Mouse (Mus musculus): ENCODE results near the gene Rrp1. TPM values are rescaled to one million over a fixed set of nuclear protein-coding genes. Genes with fewer than 3 reads are reported as not detected.

Gene Rrp1
- polyA plus RNA-seq, 1 experiment from 2014 or later: 354 TPM

DNA sequence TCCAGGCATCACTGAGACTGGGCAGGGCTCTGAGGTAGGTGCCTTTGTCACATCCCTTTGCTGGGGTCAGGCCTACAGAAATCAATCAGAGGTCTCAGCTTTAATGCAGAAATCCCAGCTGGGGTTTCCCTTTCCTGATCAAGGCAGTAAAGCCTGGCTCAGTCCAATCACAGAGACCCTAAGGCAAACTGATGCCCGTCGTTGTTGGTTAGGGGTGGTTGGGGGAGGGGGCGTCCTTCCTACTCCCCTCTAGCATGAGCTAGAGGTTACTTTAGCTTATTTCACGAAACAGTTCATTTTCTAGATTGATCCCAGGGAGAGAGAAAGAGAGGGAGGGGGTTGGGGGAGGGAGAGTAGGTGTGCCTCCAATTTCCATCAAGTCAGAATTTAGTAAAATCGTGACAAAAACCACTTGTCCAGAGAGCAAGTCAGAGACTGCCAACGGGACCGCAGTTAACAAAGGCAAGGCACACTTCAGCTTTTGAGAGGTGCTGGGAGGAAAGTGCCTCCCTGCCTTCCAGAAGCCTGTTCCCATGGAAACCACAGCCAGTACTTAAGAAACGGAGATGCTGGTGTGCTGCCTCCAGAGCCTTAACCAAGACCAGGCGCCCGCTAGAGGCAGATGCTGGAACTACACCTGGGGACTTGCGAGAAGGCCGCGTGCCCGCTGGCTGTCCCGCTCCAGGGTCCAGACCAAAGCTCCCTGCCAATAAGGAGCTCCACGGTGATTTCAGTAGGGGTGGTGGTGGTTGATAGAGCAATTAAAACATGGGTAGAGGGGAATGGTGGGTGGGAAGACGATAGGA is 16.8 kb downstream of the Rrp1 start:
- Histone ChIP-seq H3K27ac (peak overlapping the region; percentile 49), H3K9ac (0 out of 2 replicates have a peak overlapping the region, but pooled peaks have one; percentile 28), H3K27me3 (peaks cover 16% of the 10 kb centered on the region), H3K36me3 (ENCODE audit: poor library complexity, severe bottlenecking) (peaks cover 22% of the 10 kb centered on the region), H3K9me3 (replicated peaks) (no peaks in the 10 kb centered on the region), H3K4me2 (peak overlapping the region; percentile 47), H3K4me3 (peak overlapping the region; percentile 14; the same call in 1 of the 2 replicates), H3K4me1 (peaks cover 20% of the 10 kb centered on the region)
- peak; percentile 90 for ATAC-seq
- WGBS: 2% methylated on average over 17 of the region's 17 CpGs

DNA sequence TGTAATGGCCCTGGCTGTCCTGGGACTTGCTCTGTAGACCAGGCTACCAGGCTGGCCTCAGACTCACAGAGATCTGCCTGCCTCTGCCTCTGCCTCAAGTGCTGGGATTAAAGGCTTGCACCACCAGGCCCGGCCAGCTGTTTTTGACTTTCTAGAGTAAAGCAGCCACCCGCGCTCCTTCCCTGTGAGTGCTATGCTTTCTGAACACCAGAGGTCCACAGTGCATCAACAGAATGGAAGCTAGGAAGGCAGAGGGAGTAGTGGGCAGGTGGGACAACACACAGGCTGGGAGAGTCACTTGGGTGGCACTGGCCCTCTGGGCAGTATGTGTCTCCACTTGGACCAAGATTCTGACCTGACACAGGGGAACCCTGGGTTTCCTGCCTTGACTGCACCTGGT is 17.5 kb downstream of the Rrp1 start:
- Histone ChIP-seq H3K9me3 (replicated peaks) (no peaks in the 10 kb centered on the region), H3K36me3 (ENCODE audit: poor library complexity, severe bottlenecking) (peaks cover 15% of the 10 kb centered on the region), H3K4me2 (no peak overlapping the region), H3K27ac (peak overlapping the region; percentile 49; the same call in 1 of the 2 replicates), H3K9ac (no peak overlapping the region), H3K4me3 (no peak overlapping the region), H3K4me1 (peaks cover 20% of the 10 kb centered on the region), H3K27me3 (peaks cover 23% of the 10 kb centered on the region)
- WGBS: 79% methylated on average over 3 of the region's 3 CpGs
- no peak; the same call in 1 of the 2 replicates for ATAC-seq

DNA sequence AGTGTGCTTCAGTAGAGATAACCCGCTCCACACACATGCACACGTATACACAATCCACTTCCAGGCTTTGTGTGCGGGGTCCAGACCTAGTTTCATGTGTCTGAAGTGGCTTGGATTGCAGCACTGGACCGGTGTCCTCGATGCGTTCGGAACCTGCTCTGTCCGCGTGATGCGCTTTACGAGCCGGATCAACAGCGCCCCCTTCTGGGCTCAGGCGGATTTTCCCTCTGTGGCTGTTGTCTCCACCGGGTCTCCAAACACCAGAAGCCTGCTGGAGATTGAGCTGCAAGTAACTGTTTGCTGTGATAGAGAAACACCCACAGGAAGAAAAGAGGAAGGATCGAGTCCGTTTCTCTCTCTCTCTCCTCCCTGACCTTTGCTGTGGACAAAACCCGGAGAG is 20.8 kb downstream of the Rrp1 start:
- 0 out of 2 replicates have a peak overlapping the region, but pooled peaks have one; percentile 12 for H3K4me2 ChIP-seq
- no peak overlapping the region for H3K4me3 ChIP-seq
- no peak for ATAC-seq
- no peak overlapping the region for H3K9ac ChIP-seq
- no peaks in the 10 kb centered on the region for H3K36me3 ChIP-seq (ENCODE audit: poor library complexity, severe bottlenecking)
- WGBS: 3% methylated on average over 18 of the region's 18 CpGs
- peaks cover 13% of the 10 kb centered on the region for H3K4me1 ChIP-seq
- H3K27me3 ChIP-seq: peaks cover 40% of the 10 kb centered on the region
- H3K9me3 ChIP-seq (replicated peaks): no peaks in the 10 kb centered on the region
- no peak overlapping the region for H3K27ac ChIP-seq

DNA sequence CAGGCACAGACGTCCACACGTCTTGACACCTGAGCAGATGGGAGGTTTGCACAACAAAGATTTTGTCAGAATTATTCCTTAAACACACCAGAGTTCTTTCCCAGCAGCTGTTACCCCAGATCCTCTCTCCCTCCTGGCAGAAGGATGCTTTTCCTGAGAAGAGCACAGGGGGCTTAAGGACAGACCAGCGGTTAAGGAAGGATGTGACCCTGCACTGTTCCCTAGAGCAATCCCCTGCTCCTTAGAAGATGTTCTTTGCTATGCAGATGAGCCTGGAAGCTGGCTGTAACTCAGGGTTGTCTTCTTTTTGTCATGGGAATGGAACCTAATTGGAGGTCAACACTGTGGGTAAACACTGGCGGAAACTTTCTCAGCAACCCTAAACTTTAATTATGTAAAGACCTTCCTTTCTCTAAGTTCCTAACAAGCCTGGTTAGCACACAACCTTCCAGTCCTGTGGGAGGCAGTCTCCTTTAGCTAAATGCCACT is 21.8 kb downstream of the Rrp1 start:
- peaks cover 40% of the 10 kb centered on the region for H3K27me3 ChIP-seq
- WGBS: 12% methylated on average over 4 of the region's 4 CpGs
- H3K36me3 ChIP-seq (ENCODE audit: poor library complexity, severe bottlenecking): no peaks in the 10 kb centered on the region
- no peak for ATAC-seq
- H3K27ac ChIP-seq: no peak overlapping the region
- peaks cover 8% of the 10 kb centered on the region for H3K4me1 ChIP-seq
- H3K9ac ChIP-seq: no peak overlapping the region
- H3K9me3 ChIP-seq (replicated peaks): no peaks in the 10 kb centered on the region
- no peak overlapping the region for H3K4me3 ChIP-seq
- no peak overlapping the region for H3K4me2 ChIP-seq

DNA sequence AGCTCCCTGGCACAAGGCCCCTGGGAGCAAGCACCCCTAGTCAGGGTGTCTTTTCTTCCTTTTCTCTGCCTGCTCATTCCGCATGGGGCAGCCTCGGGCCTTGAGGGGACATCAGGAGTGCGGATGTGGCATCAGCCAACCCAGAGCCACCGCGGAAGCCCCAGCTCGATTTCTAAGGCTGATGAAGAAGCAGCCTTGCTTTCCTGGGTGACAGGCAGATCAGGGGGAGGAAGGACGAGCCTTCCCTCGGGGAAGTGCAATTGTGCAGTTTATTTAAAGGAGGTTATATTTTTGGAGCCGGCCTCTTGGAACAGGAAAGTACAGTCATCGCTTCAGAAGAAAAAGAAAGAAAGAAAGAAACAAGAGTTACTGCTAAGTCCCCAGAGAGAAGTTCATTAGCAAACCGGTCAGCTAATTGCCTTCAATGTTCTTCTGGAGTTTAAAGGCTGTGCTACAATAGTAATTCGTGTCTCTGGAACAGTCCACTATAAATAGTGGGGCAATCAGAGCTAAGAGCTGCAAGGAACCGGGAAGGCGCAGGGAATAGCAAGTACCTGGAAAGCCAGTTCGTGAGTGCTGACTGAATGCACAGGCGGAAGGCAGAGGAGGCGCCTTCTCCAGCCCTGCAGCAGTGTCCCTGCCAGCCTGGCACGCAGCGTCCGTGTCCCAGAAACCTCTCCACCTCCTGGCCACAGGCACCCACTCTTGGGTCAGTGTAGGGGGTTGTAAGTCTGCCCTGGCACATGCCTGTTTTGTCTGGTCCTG is 24.4 kb downstream of the Rrp1 start:
- H3K4me3 ChIP-seq: no peak overlapping the region
- 51% methylated on average over 20 of the region's 20 CpGs for WGBS
- ATAC-seq: no peak

DNA sequence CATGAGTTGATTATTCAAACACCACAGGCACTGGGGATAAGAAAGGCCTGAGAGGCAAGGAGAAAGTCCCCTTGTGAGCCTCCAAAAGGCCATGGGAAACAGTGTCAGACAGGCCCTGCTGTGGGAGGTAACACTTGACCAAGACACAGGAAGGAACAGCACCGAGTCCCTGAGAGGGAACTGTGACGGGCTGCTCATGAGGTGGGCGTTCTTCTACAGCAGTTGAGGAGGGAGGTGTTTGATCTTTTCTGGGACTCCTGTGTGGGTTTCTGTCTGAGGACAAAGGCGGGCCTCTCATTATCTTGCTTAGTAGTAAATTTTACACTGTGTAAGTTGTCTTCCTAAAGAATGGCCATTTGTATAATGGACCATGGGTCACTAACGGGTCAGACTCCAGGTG is 27.3 kb downstream of the Rrp1 start:
- H3K36me3 ChIP-seq (ENCODE audit: poor library complexity, severe bottlenecking): no peaks in the 10 kb centered on the region
- H3K27ac ChIP-seq: no peak overlapping the region
- H3K4me3 ChIP-seq: no peak overlapping the region
- no peaks in the 10 kb centered on the region for H3K4me1 ChIP-seq
- H3K9me3 ChIP-seq (replicated peaks): no peaks in the 10 kb centered on the region
- ATAC-seq: no peak
- no peak overlapping the region for H3K4me2 ChIP-seq
- WGBS: 83% methylated on average over 5 of the region's 5 CpGs
- peaks cover 18% of the 10 kb centered on the region for H3K27me3 ChIP-seq
- no peak overlapping the region for H3K9ac ChIP-seq

More for the DNA sequence above, 24.4 kb downstream of the Rrp1 start:
- no peaks in the 10 kb centered on the region for H3K9me3 ChIP-seq (replicated peaks)
- H3K9ac ChIP-seq: no peak overlapping the region
- no peak overlapping the region for H3K27ac ChIP-seq
- peaks cover 40% of the 10 kb centered on the region for H3K27me3 ChIP-seq
- H3K4me2 ChIP-seq: no peak overlapping the region
- no peaks in the 10 kb centered on the region for H3K36me3 ChIP-seq (ENCODE audit: poor library complexity, severe bottlenecking)
- 0 out of 2 replicates have a peak, but pooled peaks cover 2% of the 10 kb centered on the region for H3K4me1 ChIP-seq

DNA sequence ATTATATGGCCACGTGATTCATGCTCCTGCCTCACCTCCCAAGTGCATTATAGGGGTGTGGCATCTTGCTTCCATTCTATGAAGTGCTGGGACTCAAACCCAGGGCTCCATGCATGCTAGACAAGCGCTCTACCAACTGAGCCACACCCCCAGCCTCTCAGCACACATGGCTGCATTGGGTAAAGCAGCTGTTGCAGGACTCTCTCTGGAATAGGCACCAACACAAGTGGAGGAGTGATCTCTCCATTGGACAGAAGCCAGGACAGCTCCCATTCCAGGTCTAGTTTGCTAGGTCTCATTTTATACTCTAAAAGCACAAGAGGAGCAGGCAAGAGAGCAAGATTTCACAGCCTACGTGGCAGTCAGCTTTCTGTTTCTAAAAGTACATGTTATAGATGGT is 29.3 kb downstream of the Rrp1 start:
- no peaks in the 10 kb centered on the region for H3K27me3 ChIP-seq
- 77% methylated on average over 3 of the region's 3 CpGs for WGBS
- no peak for ATAC-seq
- no peaks in the 10 kb centered on the region for H3K9me3 ChIP-seq (replicated peaks)
- H3K4me3 ChIP-seq: no peak overlapping the region
- H3K27ac ChIP-seq: no peak overlapping the region
- no peak overlapping the region for H3K4me2 ChIP-seq
- no peaks in the 10 kb centered on the region for H3K36me3 ChIP-seq (ENCODE audit: poor library complexity, severe bottlenecking)
- H3K9ac ChIP-seq: no peak overlapping the region
- no peaks in the 10 kb centered on the region for H3K4me1 ChIP-seq

DNA sequence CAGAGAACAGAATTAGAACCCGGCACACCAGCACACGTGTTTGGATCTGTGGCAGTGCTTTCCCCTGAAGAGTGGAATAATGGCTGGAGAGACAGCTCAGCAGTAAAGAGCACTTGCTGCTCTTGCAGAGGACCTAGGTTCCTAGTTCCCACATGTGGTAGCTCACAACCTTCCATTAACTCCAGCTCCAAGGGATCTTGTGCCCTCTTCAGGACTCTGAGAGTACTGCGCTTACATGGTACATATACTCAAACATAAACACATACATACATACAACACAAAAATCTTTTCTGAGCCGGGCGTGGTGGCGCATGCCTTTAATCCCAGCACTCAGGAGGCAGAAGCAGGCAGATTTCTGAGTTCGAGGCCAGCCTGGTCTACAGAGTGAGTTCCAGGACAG is 34.3 kb downstream of the Rrp1 start:
- no peak overlapping the region for H3K4me2 ChIP-seq
- 96% methylated on average over 7 of the region's 7 CpGs for WGBS
- no peaks in the 10 kb centered on the region for H3K4me1 ChIP-seq
- no peaks in the 10 kb centered on the region for H3K27me3 ChIP-seq
- H3K9ac ChIP-seq: no peak overlapping the region
- H3K27ac ChIP-seq: no peak overlapping the region
- H3K9me3 ChIP-seq (replicated peaks): no peaks in the 10 kb centered on the region
- H3K4me3 ChIP-seq: no peak overlapping the region
- H3K36me3 ChIP-seq (ENCODE audit: poor library complexity, severe bottlenecking): no peaks in the 10 kb centered on the region
- no peak for ATAC-seq

DNA sequence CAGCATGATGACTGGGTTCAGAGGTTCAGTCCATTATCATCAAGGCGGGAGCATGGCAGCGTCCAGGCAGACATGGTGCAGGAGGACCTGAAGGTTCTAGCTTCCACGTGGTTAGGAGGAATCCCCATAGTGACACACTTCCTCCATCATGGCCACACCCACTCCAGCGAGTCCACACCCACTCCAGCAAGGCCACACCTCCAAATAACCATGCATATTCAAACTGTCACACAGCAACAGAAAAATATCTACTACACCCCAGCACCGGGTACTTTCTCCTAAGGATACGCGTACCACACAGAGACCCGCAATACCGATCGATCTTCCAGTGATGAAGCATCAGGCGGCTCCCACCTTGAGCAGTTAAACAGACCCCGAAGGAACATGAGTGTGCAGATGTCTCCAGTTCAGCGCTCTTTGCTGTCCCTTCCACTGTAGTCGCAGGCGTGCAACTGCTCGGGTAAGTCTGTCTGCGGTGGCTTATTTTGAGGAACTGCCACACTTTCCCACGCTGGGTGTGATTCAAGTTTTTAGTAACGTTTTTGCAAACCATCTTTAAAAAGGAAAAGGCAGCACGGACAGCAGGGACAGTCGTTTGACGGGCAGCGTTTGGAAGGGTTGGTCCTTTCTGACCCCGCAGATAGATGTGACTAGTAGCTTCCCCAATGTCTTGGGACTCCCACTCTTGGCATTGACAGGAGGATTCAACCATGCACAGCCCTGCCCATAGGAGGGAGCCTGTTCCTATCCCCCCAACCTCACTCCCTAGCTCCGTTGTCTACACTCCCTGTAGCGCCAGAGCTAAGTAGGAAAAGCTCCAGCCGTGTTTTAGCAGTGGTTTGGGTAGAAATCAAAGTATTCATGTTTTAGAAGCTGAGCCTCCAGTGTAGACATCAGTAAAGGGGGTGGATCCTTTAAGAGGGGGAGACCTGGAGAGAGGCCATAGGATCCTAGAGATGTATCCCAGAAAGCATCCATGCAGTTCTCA is 39.9 kb downstream of the Rrp1 start:
- Histone ChIP-seq H3K4me1 (no peaks in the 10 kb centered on the region), H3K27me3 (0 out of 2 replicates have a peak, but pooled peaks cover 3% of the 10 kb centered on the region), H3K36me3 (ENCODE audit: poor library complexity, severe bottlenecking) (no peaks in the 10 kb centered on the region), H3K4me2 (no peak overlapping the region), H3K4me3 (no peak overlapping the region), H3K9me3 (replicated peaks) (no peaks in the 10 kb centered on the region), H3K27ac (no peak overlapping the region), H3K9ac (no peak overlapping the region)
- WGBS: 69% methylated on average over 27 of the region's 27 CpGs
- no peak for ATAC-seq

DNA sequence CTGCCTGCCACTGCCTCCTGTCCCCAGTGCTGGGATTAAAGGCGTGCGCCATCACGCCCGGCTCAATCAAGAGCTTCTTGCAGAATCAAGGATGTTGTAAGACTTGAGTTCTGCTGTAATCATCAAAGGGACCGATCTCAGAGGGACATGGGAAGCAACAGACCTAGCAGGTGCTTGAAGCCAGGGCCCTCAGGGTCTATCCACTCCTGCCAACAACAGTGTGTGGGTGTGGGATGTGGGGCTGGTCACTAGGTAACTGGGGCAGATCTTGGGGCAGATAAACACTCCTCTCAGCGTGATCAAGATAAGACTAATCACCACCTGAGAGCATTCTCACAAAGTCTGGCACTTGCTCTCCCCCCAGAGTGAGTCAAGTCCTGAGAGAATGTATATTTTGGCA is 41.1 kb downstream of the Rrp1 start:
- Histone ChIP-seq H3K9ac (no peak overlapping the region), H3K27me3 (0 out of 2 replicates have a peak, but pooled peaks cover 3% of the 10 kb centered on the region), H3K4me1 (peaks cover under 1% of the 10 kb centered on the region; the same call in 1 of the 2 replicates), H3K27ac (no peak overlapping the region), H3K4me2 (no peak overlapping the region), H3K4me3 (no peak overlapping the region), H3K36me3 (ENCODE audit: poor library complexity, severe bottlenecking) (no peaks in the 10 kb centered on the region), H3K9me3 (replicated peaks) (no peaks in the 10 kb centered on the region)
- WGBS: 91% methylated on average over 6 of the region's 6 CpGs
- ATAC-seq: no peak

DNA sequence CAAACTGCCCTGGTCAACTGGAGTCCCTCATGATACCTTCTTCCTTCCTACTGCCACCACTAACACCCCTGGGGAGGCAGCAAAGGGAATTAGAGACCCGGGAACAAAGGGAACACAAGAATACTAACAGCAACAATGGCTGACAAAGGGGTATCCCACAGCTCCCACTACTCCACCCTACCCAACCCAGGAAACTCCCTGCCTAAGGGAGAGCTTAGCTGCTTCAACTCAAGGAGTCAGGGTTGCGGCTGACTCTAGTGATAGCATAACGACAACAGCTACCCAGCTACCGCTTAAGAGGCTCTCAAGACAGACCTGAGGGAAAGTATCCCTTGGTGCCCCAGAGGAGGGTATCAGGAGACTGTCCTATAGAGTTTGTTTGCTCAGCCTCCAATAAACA is 45.3 kb downstream of the Rrp1 start:
- no peak overlapping the region for H3K4me3 ChIP-seq
- ATAC-seq: no peak
- no peaks in the 10 kb centered on the region for H3K36me3 ChIP-seq (ENCODE audit: poor library complexity, severe bottlenecking)
- H3K27ac ChIP-seq: no peak overlapping the region
- H3K4me1 ChIP-seq: peaks cover 4% of the 10 kb centered on the region; the same call in 1 of the 2 replicates
- 0 out of 2 replicates have a peak, but pooled peaks cover 3% of the 10 kb centered on the region for H3K27me3 ChIP-seq
- no peak overlapping the region for H3K9ac ChIP-seq
- 54% methylated on average over 4 of the region's 4 CpGs for WGBS
- H3K9me3 ChIP-seq (replicated peaks): no peaks in the 10 kb centered on the region
- no peak overlapping the region for H3K4me2 ChIP-seq
